Mouse (Mus musculus): Measurements from ENCODE around the gene Tab1.
"Not testable (repeated sequence)": the region's sequence is repeated elsewhere in the genome, so short reads cannot be mapped to it uniquely, and the experiment has no call there.

Tab1 gene

DNA sequence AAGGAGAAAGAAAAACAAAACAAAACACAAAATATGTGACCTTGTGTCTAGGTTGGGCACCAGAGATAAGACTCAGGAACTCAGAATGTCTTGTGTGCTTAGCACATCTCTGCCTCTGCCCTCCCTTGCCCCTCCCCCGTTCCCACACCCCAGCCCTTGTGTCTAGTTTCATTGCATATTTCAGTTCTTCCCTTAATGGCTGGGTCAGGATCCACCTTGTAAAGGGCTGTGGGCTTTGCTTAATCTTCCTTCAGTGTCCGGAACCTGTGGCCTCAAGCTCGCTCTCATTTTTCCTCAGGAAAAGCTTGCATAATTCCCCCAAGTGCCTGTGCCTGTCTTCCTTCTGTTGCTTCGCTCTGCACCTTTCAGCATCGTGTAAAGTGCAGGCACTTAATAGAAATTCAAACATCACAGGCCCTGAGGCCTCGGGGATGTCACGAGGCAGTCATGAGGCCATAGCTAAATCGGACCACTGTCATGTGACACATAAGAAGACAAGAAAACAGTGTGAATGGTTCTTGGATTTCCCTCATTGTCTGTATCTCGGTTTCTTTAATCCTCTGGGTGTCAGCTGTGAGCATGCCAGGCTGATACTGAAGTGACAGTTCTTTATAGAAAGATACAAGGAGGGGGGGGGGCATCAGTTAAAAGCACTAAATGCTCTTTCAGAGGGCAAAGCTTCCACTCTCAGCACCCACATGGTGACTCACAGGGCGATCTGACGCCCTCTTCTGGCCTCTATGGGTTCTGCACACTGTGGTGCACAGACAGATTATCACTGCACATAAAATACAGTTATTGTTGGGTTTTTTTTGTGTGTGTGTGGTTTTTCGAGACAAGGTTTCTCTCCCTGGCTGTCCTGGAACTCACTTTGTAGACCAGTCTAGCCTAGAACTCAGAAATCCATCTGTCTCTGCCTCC, 27.2 kb upstream of the Tab1 start:
- DNase-seq: peak in 1 of 2 experiments; percentile 49

DNA sequence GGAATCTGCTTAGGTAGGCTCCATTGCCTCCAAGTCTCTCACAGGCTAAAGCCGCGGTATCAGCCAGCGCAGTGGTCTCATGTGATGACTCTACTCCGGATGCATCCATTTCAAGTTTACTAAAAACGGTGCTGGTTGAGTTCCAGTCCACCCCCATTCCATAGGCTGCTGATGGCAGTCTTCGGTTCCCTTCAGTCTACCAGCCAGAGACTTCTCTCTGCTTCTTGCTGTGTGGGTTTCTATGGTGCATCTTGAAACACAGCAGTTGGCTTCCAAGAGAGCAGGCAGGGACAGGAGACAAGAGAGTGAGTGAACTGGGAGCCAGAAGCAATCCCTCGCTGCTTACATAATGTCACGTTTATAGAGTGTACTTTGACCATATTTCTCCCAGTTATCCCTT, 25.8 kb upstream of the Tab1 start:
- no peak for DNase-seq

DNA sequence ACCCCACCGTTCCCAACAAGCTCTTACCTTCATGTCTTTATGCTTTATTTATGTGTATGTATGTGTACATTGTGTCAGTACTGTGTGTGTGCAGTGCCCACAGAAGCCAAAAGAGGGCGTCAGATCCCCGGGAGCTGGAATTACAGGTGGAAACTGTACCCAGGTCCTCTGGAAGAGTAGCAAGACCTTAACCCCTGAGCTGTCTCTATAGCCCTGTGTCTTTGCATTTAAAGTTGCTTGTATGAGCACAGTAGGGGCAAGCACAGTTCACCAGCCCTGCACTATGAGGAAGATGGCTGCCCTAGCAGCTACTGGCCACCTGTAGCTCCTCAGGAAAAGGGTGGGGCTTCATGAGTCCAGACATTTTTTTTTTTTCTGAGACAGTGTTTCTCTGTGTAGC, 25.4 kb upstream of the Tab1 start:
- no peak for DNase-seq

DNA sequence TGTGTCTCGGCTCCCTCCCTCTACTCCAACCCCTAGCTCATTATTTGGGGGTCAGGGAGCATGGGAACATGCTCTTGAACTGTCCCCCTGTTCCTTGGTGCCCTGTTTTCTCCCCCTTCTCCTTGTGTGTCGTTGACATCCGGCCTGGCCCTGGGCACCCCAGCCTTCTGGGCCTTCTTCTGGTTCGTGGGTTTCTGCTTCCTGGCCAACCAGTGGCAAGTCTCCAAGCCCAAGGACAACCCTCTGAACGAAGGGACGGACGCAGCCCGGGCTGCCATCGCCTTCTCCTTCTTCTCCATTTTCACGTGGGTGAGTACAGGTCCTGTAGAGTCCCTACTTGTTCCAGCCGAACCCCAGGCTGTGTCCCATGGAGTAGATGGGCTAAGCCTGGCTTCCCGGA, 21.5 kb upstream of the Tab1 start:
- DNase-seq: no peak

DNA sequence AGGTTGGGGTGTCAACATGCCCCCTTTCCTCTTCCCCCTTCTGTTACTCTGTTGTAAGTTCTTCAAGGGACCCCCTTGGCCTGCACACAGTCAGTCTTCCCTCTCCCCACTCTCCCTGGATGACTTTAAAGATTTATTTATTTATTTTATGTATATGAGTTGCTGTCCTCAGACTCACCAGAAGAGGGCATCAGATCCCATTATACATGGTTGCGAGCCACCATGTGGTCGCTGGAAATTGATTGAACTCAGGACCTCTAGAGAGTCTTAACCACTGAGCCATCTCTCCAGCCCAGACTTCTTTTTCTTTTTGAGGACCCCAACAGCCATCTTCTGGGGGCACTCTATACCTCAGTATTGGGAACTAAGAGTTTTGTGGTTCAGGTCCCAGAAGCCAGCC, 20.4 kb upstream of the Tab1 start:
- DNase-seq: no peak

DNA sequence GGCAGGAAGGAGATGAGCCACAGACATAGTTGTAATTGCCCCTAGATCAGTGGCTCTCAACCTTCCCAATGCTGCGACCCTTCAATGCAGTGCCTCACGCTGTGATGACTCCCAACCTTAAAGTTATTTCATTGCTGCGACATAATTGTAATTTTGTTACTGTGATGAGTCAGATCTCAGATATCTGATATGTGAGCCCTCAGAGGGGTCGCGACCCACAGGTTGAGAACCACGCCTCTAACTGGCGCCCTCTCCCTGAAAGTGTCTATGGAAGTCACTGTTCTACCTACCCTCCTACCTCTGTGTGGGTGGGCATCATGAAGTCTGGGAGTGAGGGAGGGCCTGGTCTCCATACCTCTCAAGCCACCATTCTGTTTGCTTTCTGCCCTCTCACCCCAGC, 18.5 kb upstream of the Tab1 start:
- no peak for DNase-seq

DNA sequence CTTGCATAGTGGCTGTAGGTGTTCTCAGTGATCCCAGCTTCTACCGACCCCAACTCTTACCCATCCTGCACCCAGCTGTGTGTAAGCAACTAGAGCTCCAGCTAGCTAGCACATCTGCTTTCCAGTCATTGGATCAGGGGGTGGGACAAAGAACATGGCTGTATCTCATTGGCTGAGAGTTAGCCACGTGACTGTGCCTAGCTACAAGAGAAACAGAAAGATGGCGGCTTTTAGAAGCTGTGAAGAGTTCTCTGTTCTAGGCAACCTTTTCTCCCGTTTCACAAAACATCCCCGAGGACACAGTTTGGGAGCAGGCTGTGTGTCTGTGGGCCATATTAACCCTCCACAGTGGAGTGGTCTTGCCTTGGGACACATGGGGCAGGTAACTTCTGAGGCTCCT, 17.7 kb upstream of the Tab1 start:
- DNase-seq: no peak

DNA sequence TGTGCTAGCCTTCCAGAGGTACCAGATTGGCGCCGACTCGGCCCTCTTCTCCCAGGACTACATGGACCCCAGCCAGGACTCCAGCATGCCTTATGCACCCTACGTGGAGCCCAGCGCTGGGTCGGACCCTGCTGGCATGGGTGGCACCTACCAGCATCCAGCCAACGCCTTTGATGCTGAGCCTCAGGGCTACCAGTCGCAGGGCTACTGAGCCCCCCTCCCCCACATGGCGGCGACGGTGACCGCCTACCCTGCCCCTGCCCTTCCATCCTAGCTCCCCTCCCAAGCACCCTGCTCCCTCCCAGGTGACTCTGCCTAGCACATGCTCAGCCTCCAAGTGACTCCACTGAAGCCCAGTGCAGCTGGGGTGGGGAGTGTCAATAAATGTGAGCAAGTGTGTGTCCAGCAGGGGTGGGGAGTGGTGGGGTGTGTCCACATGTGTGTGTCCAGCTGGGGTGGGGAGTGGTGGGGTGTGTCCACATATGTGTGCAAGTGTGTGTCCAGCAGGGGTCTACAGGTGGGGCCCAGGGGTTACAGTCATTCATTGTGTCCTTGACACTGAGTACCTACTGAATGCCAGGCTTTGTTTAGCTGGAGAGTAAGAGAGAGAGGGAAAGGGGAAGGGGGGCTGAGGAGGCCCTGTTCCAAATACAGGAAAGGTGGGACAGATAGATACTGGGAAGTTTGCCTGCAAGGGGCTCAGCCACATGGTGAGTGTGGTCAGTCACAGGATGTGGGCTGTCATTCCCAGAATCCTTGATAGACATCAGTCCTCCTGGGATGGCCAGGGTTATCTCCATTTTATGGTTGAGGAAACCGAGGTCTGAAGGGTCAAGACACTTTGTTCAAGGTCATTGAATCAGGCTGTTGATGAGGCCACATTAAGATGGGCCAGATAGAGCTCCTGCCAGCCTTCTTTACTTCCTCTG, 16.8 kb upstream of the Tab1 start:
- DNase-seq: no peak

DNA sequence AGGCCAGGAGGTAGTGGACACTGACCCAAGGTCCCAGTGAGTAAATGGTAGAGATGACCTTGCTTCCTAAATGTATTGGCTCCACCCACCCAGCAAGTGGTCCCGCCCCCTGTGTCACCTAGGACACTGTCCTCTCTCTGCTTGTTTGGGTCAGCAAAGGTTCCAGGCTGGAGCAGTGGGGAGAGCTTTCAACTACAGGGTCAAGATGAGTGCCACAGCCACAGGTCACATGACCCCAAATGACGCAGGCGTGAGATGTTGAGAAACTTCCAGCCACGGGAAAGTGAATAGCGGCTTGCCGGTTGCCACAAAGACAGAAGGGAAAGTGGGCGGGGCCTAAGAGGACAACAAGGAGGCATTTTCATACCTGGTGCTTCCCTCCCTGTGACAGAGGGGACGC, 15.8 kb upstream of the Tab1 start:
- DNase-seq: peak in 1 of 2 experiments; percentile 51

DNA sequence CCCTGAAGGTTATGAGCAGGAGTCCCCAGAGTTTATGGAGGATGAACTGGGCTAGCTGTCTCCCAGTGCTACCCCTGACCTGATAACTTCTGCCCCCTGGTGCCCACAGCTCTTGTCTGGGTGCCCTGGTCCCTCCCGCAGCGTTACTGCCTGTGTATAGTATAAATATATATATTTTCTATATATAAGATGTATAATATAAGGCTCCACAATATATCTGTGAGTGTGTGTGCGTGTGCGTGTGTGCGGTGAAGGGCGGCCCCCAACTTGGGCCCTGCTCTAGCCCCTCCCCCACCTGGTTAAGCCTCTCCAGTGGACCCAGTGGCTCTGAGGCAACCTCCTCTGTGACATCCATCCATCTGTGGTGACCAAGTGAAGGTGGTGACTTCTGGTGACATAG, 13.9 kb upstream of the Tab1 start:
- DNase-seq: no peak

DNA sequence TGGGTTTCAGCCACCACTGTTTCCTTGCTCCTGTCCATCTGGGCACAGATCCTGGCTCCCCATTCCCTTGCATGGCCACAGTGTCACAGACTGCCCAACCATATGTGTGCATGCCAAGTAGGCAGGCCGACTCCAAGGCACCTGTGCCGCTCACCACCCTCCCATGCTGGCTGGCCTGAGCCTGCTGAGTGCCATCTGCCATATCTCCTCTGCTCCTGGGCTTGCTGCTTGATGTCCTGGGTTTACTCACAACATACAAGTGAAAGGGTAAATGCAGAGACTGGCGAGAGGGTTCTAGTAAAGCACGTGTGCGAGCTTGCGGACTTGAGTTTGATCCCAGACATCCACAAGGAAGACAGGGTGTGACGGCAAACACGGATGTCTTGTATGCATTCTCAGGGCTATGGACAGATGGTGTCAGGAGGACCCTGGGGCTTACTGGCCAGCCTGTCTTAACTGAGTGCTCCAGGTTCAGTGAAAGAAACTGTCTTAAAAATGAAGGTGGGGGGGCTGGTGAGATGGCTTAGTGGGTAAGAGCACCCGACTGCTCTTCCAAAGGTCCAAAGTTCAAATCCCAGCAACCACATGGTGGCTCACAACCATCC, 11.1 kb upstream of the Tab1 start:
- DNase-seq: no peak

DNA sequence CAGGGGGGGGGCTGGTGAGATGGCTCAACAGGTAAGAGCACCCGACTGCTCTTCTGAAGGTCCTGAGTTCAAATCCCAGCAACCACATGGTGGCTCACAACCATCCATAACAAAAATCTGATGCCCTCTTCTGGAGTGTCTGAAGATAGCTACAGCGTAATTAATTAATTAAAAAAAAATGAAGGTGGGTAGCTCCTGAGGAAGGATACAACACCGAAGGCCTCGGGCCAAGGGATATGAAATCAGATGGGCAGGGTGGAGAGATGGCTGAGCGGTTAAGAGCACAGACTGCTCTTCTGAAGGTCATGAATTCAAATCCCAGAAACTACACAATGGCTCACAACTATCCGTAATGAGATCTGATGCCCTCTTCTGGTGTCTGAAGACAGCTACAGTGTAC, 10.5 kb upstream of the Tab1 start:
- not testable (repeated sequence) for DNase-seq

DNA sequence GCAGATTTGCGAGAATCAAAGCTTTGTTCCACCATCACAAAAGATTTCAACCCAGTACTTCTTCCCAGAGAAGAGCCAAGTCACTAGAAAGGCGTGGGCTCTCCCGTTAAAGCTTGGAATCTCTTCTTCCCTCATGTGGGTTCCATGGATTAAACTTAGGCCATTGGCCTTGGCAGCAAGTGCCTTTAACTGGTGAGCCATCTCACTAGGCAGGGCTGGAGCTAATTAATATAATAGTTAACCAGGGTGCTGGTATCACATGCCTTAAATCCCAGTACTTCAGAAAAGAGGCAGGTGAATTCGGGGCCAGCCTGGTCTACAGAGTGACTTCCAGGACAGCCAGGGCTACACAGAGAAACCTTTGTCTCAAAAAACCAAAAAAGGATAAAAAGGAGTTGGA, 8.3 kb upstream of the Tab1 start:
- no peak for DNase-seq

DNA sequence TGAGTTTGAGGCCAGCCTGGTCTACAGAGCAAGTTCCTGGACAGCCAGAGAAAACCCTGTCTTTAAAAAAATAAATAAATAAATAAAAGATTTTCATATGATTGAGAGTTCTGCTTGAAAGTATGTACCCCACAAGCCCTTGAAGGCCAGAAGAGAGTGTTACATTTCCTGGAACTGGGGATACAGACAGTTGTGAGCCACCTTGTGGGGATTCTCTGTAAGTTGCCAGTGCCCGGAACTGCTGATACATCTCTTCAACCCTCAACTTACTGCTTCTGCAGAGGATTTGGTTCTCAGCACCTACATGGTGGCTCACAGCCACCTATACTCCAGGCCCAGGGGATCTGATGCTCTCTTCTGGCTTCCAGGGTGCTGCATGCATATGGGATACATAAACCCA, 5.7 kb upstream of the Tab1 start:
- no peak for DNase-seq

DNA sequence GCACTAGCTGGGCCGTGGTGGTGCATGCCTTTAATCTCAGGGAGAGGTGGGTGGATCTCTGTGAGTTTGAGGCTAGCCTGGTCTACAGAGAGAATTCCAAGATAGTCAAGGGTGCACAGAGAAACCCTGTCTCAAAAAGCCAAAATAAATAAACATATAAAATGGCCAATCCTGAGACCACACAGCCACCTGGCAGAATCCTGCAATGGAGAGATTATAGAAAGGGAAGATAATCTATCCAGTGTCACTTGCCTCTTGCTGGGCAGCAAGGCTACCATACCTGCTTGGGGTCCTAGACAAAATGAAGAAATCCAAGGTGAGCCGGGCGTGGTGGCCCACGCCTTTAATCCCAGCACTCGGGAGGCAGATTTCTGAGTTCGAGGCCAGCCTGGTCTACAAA, 2.9 kb upstream of the Tab1 start:
- DNase-seq: no peak

DNA sequence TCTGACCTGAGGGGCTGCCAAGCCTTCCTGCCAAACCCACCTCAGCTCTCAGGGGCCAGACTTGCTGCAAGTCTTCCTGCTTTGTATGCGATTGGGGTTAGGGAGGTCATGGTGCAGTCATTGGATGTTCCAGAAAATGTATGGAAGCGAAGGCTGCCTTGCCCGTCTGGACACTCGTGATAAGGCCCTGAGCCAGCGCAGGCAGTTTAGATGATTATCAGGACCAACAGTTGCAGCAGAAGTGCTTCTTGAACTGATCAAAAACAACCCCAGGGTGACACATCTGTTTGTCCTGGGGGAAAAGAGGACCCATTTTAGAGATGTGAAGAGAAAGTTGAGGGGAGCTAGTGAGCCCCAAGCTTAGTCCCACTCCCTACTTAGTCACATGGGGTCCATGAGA, 2.2 kb upstream of the Tab1 start:
- DNase-seq: no peak

DNA sequence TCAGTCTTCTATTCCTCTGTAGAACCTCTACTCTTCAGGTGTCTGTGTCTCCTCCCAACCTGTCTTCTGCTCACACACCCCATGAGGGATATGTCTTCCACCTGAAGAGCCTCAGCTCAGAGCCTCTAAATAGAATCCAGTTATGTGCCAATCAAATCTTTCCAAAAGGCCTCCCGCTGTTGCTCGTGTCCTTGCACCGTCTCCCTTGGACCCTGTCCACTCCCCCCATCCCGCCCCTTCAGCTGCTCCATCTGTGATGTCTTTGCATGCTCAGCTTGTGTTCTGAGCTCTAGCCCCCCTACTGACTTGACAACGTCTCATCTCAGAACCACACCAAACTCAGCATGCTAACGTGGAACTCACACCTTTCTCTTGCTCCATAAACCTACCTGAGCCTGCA, 1.5 kb upstream of the Tab1 start:
- DNase-seq: no peak

DNA sequence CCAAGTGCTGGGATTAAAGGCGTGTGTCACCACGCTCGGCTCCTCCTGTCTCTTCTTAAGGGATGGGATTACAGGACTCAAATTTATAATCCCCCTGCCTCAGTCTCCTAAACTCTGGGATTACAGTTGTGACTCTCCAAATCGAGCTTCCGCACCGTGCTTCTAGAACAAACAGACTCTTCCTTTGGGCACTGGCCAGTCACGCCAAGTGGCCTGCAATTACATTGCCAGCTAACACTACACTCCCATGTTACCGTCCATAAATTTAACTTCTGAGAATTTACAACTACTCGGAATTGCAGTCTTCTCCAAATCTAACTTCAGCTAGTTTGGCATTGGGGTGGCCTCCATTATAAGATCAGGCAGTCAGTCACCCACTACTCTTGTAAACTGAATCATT, 475 bp upstream of the Tab1 start:
- DNase-seq: no peak

DNA sequence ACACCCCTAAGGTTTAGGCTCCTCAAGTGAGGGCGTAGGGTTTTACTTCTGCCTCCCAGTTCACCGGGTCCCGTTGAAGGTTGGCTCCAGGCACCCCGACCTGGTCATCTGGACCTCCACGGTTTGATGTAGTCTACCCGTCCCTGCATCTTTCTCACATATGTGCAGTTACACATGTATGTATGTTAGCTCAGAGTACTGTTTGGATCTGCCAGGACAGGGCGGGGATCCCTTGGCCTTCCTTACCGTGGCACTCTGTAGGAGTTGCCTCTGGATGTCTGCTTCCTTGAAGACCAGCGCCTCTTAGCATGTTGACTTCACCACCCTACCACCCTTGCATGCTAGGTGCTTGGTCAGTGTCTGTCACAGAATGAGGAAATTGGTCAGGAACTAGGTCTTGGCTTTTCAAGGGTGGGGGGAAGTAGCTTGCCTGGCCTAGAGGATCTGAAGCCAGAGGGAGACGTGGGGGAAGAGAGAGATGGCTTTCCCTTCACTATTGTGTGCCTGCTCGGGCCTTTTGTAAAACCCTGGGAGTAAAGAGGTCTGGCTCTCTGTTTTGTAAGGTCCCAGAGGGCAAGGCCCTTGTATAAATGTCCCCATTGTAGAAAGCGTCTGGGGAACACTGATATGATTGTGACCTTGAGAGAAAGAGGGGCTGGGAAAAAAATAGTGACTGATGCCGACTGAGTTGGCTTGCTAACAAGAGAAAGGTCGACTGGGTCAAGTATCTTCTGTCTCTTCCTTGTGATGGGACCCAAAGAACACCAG, 939 bp downstream of the Tab1 start:
- peak in 1 of 2 experiments; percentile 47 for DNase-seq

DNA sequence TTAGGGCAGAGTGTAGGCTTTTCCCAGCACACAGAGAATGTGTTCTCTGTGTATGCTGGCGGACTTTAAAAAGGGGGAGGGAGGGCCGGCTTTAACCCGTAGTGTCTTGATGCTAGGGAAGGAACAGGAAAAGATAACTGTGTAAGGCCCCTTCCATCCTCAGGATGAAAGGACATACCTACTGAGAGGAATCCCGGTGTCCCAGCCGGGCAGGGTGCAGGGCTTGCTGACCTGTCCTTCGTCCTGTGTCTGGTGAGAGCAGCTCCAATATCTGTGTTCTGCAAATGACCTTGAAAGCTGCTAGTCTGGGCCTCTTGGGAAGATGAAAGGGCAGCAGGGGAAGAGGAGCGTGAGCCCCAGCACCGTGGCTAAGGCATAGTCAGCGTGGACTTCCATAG, 1.5 kb downstream of the Tab1 start:
- no peak for DNase-seq

DNA sequence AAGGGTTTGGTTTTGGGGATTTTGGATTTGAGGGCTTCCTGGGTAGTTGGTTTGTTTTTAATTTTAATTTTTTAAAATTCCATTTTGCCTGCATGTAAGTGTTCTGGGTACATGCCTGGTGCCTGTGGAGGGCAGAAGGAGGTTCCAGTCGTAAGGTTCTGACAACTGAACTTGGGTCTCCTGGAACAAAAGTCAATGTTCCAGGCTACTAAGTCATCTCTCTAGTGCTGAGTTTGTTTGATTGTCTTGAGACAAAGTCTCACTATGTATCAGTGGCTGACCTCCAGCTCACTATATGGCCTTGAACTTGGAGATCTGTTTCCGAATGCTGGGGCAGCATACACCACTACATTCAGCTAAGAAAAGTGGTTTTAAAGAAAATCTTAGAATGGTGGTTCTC, 2.6 kb downstream of the Tab1 start:
- DNase-seq: no peak

DNA sequence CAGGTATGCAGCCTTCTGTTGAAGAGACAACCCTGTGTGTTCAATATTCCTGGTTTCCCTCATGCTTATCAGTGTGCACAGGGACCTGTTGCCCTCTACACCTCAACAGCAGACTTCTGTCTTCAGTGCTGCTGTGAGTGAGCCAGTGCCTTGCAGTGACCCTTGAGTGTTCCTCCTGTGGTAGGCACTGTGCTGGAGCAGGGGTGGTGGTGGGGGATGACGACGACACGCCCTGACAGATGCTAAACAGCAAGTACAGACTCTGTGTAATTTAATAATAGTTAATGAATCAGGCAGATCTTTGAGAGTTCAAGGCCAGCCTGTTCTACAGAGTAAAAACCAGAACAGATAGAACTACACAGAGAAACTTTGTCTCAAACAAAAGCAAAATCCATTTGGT, 3.7 kb downstream of the Tab1 start:
- no peak for DNase-seq
